Mouse (Mus musculus): ENCODE results near the gene Ccer2.

DNA sequence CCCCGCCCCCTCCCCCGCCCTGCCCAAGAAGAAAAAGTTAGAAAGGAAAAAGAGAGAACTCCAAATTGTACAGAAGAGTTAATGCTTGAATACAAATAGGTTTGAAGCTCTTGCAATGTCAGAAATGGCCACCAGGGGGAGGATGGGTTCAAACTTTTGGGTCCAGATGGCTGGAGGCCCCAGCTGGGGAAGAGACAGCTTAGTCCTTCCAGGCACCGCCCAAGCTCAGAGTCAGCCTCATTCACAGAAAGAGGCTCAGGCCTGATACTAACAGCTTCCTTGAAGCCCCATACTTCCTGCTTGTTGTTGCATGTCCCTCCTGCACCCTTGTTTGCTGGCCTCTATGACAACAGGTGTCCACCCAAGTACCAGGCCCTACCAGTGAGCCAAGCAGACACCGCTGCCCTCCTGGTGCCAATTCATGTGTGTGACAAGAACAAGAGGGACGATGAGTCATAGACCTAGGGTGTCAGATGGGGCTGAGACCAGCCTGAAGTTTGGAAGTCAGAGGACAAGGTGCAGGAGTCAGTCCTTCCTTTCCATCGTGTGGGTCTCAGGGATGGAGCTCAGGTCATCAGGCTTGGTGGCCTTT is 24.2 kb downstream of the Ccer2 start:
- TF ChIP-seq CHD2 (IDR thresholded peaks at IDR 0.05; ENCODE audit: low read depth, low read length) (no peak), ZC3H11A (IDR thresholded peaks at IDR 0.05; ENCODE audit: borderline replicate concordance, low read depth, low read length) (peak; percentile 68; the same call in 1 of the 2 replicates), ZNF384 (IDR thresholded peaks at IDR 0.05; ENCODE audit: low read depth, low read length) (0 out of 2 replicates have a peak, but pooled peaks have one; percentile 21)
